Mouse (Mus musculus) forebrain, embryonic 13.5 days (tissue): ENCODE data around the gene Nxph1. TPM values are rescaled to one million over a fixed set of nuclear protein-coding genes. Genes with fewer than 3 reads are reported as not detected.

Experiments
- ATAC-seq: fragments of 200-750 bp; cut with Nextera tagmentation; 2 replicates; pipeline ENCODE4 v1.8.0; 2017
- H3K27ac ChIP-seq: fragments of 300-500 bp; sonication (generic); 2 replicates; pipeline ENCODE4 v1.5.1; 2015; ENCODE audit warnings: inconsistent platforms, mild to moderate bottlenecking, moderate library complexity
- H3K27me3 ChIP-seq: fragments of 300-500 bp; sonication (generic); 2 replicates; pipeline ENCODE4 v1.6.1; 2015; ENCODE audit warnings: mild to moderate bottlenecking, inconsistent platforms
- H3K36me3 ChIP-seq: fragments of 300-500 bp; sonication (generic); 2 replicates; pipeline ENCODE4 v1.6.1; 2015; ENCODE audit warnings: mild to moderate bottlenecking, inconsistent platforms; ENCODE audit not compliant: poor library complexity, severe bottlenecking
- H3K4me1 ChIP-seq: fragments of 300-500 bp; sonication (generic); 2 replicates; pipeline ENCODE4 v1.6.1; 2015; ENCODE audit warnings: inconsistent platforms
- H3K4me2 ChIP-seq: fragments of 300-500 bp; sonication (generic); 2 replicates; pipeline ENCODE4 v1.6.1; 2015; ENCODE audit warnings: inconsistent platforms, mild to moderate bottlenecking, moderate library complexity
- H3K4me3 ChIP-seq: fragments of 300-500 bp; sonication (generic); 2 replicates; pipeline ENCODE4 v1.5.1; 2015; ENCODE audit warnings: mild to moderate bottlenecking, inconsistent platforms
- H3K9ac ChIP-seq: fragments of 300-500 bp; sonication (generic); 2 replicates; pipeline ENCODE4 v1.6.1; 2015; ENCODE audit warnings: mild to moderate bottlenecking, inconsistent platforms
- H3K9me3 ChIP-seq: fragments of 300-500 bp; sonication (generic); replicated peaks from 2 replicates; pipeline ENCODE4 v1.6.1; 2016; ENCODE audit warnings: inconsistent platforms
- WGBS: fragments of 180-500 bp; shearing (Covaris S2); methylation state at CpG from one replicate; pipeline ENCODE4 v1.1.7; 2015; 5-methylcytosine and 5-hydroxymethylcytosine counted together
- polyA plus RNA-seq: library from polyadenylated mRNA; unstranded; fragments of >200 nt; fragmentation: Nextera tagmentation; extraction: Ambion mirVana; gene quantifications from 2 replicates; pipeline ENCODE4 v1.2.1, GENCODE M21; 2015

Nxph1 gene
- polyA plus RNA-seq, 1 experiment from 2014 or later = 23.9 TPM

GRCm38 (mm10) chr6:9069913-9070312 lies 121.7 kb downstream of the Nxph1 start:
- H3K4me2 ChIP-seq = no peak overlapping the region
- peaks cover 9% of the 10 kb centered on the region; the same call in 1 of the 2 replicates for H3K4me1 ChIP-seq
- no peaks in the 10 kb centered on the region for H3K36me3 ChIP-seq
- H3K9ac ChIP-seq = no peak overlapping the region
- no peak overlapping the region for H3K4me3 ChIP-seq
- no peak overlapping the region for H3K27ac ChIP-seq
- no peaks in the 10 kb centered on the region for H3K9me3 ChIP-seq
- no peaks in the 10 kb centered on the region for H3K27me3 ChIP-seq
- WGBS = 68% methylated on average over 7 of the region's 7 CpGs
- ATAC-seq = no peak

- no peaks in the 10 kb centered on the region for H3K36me3 ChIP-seq
- WGBS = 60% methylated on average over 2 of the region's 2 CpGs
- no peak overlapping the region for H3K4me2 ChIP-seq
- no peaks in the 10 kb centered on the region for H3K27me3 ChIP-seq
- H3K27ac ChIP-seq = no peak overlapping the region
- H3K9me3 ChIP-seq = no peaks in the 10 kb centered on the region
- H3K4me1 ChIP-seq = no peaks in the 10 kb centered on the region
- no peak overlapping the region for H3K4me3 ChIP-seq
- ATAC-seq = no peak
- H3K9ac ChIP-seq = no peak overlapping the region
Measured at GRCm38 (mm10) chr6:9076463-9076862, 128.2 kb downstream of the Nxph1 start.

GRCm38 (mm10) chr6:9077793-9078689 lies 129.8 kb downstream of the Nxph1 start:
- peak; percentile 87 for ATAC-seq

GRCm38 (mm10) chr6:9083851-9084250 lies 135.6 kb downstream of the Nxph1 start:
- Histone ChIP-seq H3K36me3 (no peaks in the 10 kb centered on the region), H3K27ac (no peak overlapping the region), H3K27me3 (no peaks in the 10 kb centered on the region), H3K4me2 (no peak overlapping the region), H3K4me1 (no peaks in the 10 kb centered on the region), H3K4me3 (no peak overlapping the region), H3K9me3 (no peaks in the 10 kb centered on the region), H3K9ac (no peak overlapping the region)
- 83% methylated on average over 3 of the region's 3 CpGs for WGBS
- ATAC-seq = no peak

More at GRCm38 (mm10) chr6:9077793-9078689, 129.8 kb downstream of the Nxph1 start:
- no peaks in the 10 kb centered on the region for H3K4me1 ChIP-seq
- H3K4me2 ChIP-seq = no peak overlapping the region
- no peaks in the 10 kb centered on the region for H3K27me3 ChIP-seq
- H3K9ac ChIP-seq = no peak overlapping the region
- no peaks in the 10 kb centered on the region for H3K9me3 ChIP-seq
- no peaks in the 10 kb centered on the region for H3K36me3 ChIP-seq
- H3K4me3 ChIP-seq = no peak overlapping the region
- no peak overlapping the region for H3K27ac ChIP-seq
- 78% methylated on average over 4 of the region's 4 CpGs for WGBS

GRCm38 (mm10) chr6:9097345-9097744 lies 149.1 kb downstream of the Nxph1 start:
- 81% methylated on average over 2 of the region's 2 CpGs for WGBS

GRCm38 (mm10) chr6:9107366-9107765 lies 159.1 kb downstream of the Nxph1 start:
- Histone ChIP-seq H3K9me3 (no peaks in the 10 kb centered on the region), H3K9ac (no peak overlapping the region), H3K27me3 (no peaks in the 10 kb centered on the region), H3K36me3 (no peaks in the 10 kb centered on the region), H3K4me3 (no peak overlapping the region), H3K27ac (no peak overlapping the region), H3K4me1 (no peaks in the 10 kb centered on the region), H3K4me2 (no peak overlapping the region)
- ATAC-seq = no peak

More at GRCm38 (mm10) chr6:9097345-9097744, 149.1 kb downstream of the Nxph1 start:
- no peaks in the 10 kb centered on the region for H3K36me3 ChIP-seq
- H3K9me3 ChIP-seq = no peaks in the 10 kb centered on the region; the same call in 1 of the 2 replicates
- no peak overlapping the region for H3K9ac ChIP-seq
- no peak overlapping the region for H3K4me3 ChIP-seq
- H3K27me3 ChIP-seq = no peaks in the 10 kb centered on the region
- H3K27ac ChIP-seq = no peak overlapping the region
- no peaks in the 10 kb centered on the region for H3K4me1 ChIP-seq
- H3K4me2 ChIP-seq = no peak overlapping the region
- no peak; the same call in 1 of the 2 replicates for ATAC-seq

- Histone ChIP-seq H3K9me3 (no peaks in the 10 kb centered on the region), H3K27me3 (no peaks in the 10 kb centered on the region), H3K4me2 (no peak overlapping the region), H3K4me1 (0 out of 2 replicates have a peak, but pooled peaks cover 2% of the 10 kb centered on the region), H3K4me3 (no peak overlapping the region), H3K9ac (no peak overlapping the region), H3K36me3 (no peaks in the 10 kb centered on the region), H3K27ac (no peak overlapping the region)
- 79% methylated on average over 2 of the region's 2 CpGs for WGBS
- ATAC-seq = no peak
Measured at GRCm38 (mm10) chr6:9119136-9119535, 170.9 kb downstream of the Nxph1 start.

GRCm38 (mm10) chr6:9124321-9124914 lies 176.2 kb downstream of the Nxph1 start:
- 76% methylated on average over 12 of the region's 12 CpGs for WGBS
- Histone ChIP-seq H3K9me3 (no peaks in the 10 kb centered on the region), H3K4me3 (no peak overlapping the region), H3K27ac (no peak overlapping the region), H3K36me3 (no peaks in the 10 kb centered on the region), H3K4me2 (no peak overlapping the region), H3K27me3 (no peaks in the 10 kb centered on the region), H3K4me1 (0 out of 2 replicates have a peak, but pooled peaks cover 2% of the 10 kb centered on the region), H3K9ac (no peak overlapping the region)
- ATAC-seq = 0 out of 2 replicates have a peak, but pooled peaks have one; percentile 27

GRCm38 (mm10) chr6:9133589-9134279 lies 185.5 kb downstream of the Nxph1 start:
- peak; percentile 78; the same call in 1 of the 2 replicates for ATAC-seq
- no peak overlapping the region for H3K4me2 ChIP-seq
- H3K36me3 ChIP-seq = no peaks in the 10 kb centered on the region
- 57% methylated on average over 3 of the region's 3 CpGs for WGBS
- H3K27ac ChIP-seq = no peak overlapping the region
- H3K27me3 ChIP-seq = no peaks in the 10 kb centered on the region
- no peaks in the 10 kb centered on the region for H3K4me1 ChIP-seq
- H3K9ac ChIP-seq = no peak overlapping the region
- H3K4me3 ChIP-seq = no peak overlapping the region
- H3K9me3 ChIP-seq = no peaks in the 10 kb centered on the region

GRCm38 (mm10) chr6:9147966-9148365 lies 199.7 kb downstream of the Nxph1 start:
- no peak overlapping the region for H3K9ac ChIP-seq
- H3K4me3 ChIP-seq = no peak overlapping the region
- H3K36me3 ChIP-seq = no peaks in the 10 kb centered on the region
- no peak overlapping the region for H3K27ac ChIP-seq
- H3K27me3 ChIP-seq = no peaks in the 10 kb centered on the region
- H3K9me3 ChIP-seq = no peaks in the 10 kb centered on the region
- no peak overlapping the region for H3K4me2 ChIP-seq
- H3K4me1 ChIP-seq = no peaks in the 10 kb centered on the region
- ATAC-seq = no peak

- Histone ChIP-seq H3K9ac (no peak overlapping the region), H3K4me1 (no peaks in the 10 kb centered on the region), H3K9me3 (no peaks in the 10 kb centered on the region), H3K4me3 (no peak overlapping the region), H3K4me2 (no peak overlapping the region), H3K27me3 (no peaks in the 10 kb centered on the region), H3K27ac (no peak overlapping the region), H3K36me3 (no peaks in the 10 kb centered on the region)
- WGBS = 41% methylated on average over 1 of the region's 1 CpGs
- ATAC-seq = no peak
Measured at GRCm38 (mm10) chr6:9149791-9150190, 201.6 kb downstream of the Nxph1 start.

GRCm38 (mm10) chr6:9159191-9159590 lies 211.0 kb downstream of the Nxph1 start:
- H3K9ac ChIP-seq = no peak overlapping the region
- H3K36me3 ChIP-seq = no peaks in the 10 kb centered on the region
- H3K4me1 ChIP-seq = no peaks in the 10 kb centered on the region
- H3K4me2 ChIP-seq = no peak overlapping the region
- no peaks in the 10 kb centered on the region for H3K27me3 ChIP-seq
- H3K27ac ChIP-seq = no peak overlapping the region
- no peak for ATAC-seq
- WGBS = 42% methylated on average over 2 of the region's 2 CpGs
- H3K9me3 ChIP-seq = no peaks in the 10 kb centered on the region
- no peak overlapping the region for H3K4me3 ChIP-seq
